Mouse (Mus musculus): Measurements from ENCODE around the gene Tanc2. TPM values are rescaled to one million over a fixed set of nuclear protein-coding genes. Genes with fewer than 3 reads are reported as not detected.
A peak's percentile ranks its signal among the peaks of the same experiment; 100 is the strongest.

Gene Tanc2
- polyA plus RNA-seq, 1 experiment from 2014 or later, result 10.3 TPM

DNA sequence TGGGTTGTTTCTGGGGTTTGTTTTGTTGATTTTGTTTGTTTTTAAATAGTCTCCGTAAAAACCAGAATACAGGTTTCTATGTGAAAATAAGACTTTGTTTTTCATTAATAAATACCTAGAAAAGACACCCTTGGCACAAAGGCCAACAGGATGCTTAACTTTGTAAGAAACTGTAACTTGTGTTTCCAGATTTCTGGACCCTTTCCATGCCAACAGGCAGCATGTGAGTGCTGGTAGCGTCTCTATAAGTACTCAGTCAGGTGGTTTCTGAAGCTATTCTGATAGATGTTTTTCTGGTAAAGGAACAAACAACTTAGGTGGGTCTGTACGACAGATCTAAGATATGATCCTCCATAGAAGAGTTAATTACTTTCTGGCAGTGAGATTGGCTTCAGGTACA lies 26.2 kb upstream of the Tanc2 start:
- Histone ChIP-seq H3K4me1 (no peaks in the 10 kb centered on the region), H3K9ac (no peak overlapping the region), H3K4me2 (replicated peaks) (no peak overlapping the region), H3K27me3 (no peaks in the 10 kb centered on the region), H3K4me3 (no peak overlapping the region), H3K9me3 (no peaks in the 10 kb centered on the region; the same call in 1 of the 2 replicates), H3K36me3 (no peaks in the 10 kb centered on the region), H3K27ac (no peak overlapping the region)
- 82% methylated on average over 3 of the region's 3 CpGs for WGBS
- no peak for ATAC-seq (ENCODE audit: low FRiP score, low read depth)

DNA sequence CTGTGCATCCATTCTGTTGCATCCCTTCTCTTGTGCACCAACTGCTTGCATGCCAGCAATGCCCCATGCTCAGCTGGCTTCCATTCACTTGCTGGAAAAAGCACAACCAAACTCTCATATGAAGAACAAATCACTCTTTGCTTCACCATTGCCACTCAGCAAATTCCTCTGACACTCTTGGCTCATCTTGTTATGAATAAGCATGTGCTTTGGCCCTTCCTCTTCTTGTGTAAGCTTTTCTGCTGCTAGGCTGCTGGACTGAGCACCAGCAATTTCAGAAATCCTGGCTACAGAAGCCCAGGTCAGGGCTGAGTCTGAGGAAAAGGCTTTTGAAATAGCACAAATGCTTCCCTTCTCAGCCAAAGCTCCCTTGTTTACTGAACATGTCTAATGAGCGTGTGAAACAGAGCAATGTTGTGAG lies 22.6 kb upstream of the Tanc2 start:
- Histone ChIP-seq H3K27me3 (no peaks in the 10 kb centered on the region), H3K9ac (no peak overlapping the region), H3K4me1 (no peaks in the 10 kb centered on the region), H3K36me3 (no peaks in the 10 kb centered on the region), H3K27ac (no peak overlapping the region), H3K4me3 (no peak overlapping the region), H3K9me3 (no peaks in the 10 kb centered on the region), H3K4me2 (replicated peaks) (no peak overlapping the region)
- no peak for ATAC-seq (ENCODE audit: low FRiP score, low read depth)
- WGBS, result 67% methylated on average over 1 of the region's 1 CpGs

GRCm38 (mm10) chr11:105571996-105572395 lies 17.8 kb upstream of the Tanc2 start:
- 60% methylated on average over 8 of the region's 8 CpGs for WGBS
- Histone ChIP-seq H3K4me3 (no peak overlapping the region), H3K9me3 (no peaks in the 10 kb centered on the region), H3K4me2 (replicated peaks) (no peak overlapping the region), H3K4me1 (peaks cover 6% of the 10 kb centered on the region), H3K27ac (no peak overlapping the region), H3K27me3 (no peaks in the 10 kb centered on the region), H3K9ac (no peak overlapping the region), H3K36me3 (no peaks in the 10 kb centered on the region)
- ATAC-seq (ENCODE audit: low FRiP score, low read depth), result no peak

DNA sequence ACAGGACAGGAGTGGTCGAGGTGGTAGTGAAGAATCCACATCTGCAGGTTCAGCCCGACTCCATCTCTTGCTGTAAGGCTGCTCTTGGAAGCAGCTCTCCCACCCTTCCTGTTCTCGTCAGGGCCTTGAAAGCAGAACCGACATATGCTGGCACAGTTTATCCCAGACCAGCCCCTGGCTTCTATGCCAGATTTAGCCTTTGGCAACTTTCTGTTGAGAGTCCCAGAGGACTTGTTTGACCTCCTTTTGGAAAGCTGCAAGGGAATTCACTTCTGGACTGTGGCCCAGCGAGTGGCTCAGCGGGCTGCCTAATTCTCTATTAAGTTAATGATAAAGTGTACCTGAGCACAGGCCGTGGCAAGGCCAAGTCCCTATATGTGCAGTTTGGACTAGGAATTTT lies 15.5 kb upstream of the Tanc2 start:
- Histone ChIP-seq H3K4me1 (peaks cover 6% of the 10 kb centered on the region), H3K9me3 (no peaks in the 10 kb centered on the region), H3K4me3 (no peak overlapping the region), H3K27me3 (no peaks in the 10 kb centered on the region), H3K36me3 (no peaks in the 10 kb centered on the region), H3K9ac (no peak overlapping the region), H3K4me2 (replicated peaks) (no peak overlapping the region), H3K27ac (no peak overlapping the region)
- no peak for ATAC-seq (ENCODE audit: low FRiP score, low read depth)
- WGBS, result 42% methylated on average over 7 of the region's 7 CpGs

DNA sequence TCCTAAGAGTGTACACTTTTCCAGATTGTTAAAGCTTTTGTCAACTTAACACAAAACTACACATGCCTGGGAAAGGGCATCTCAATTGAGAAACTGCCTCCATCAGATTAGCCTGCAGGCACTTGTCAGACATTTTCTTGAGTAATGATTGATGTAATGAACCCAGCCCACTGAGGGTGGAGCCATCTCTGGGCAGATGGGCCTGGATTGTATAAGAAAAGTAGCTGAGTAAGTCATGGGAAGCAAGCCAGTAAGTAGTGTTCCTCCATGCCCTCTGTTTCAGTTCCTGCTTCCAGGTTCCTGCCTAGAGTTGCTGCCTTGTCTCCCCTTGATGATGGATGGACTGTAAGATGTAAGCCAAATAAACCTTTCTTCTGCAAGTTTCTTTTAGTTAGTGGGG lies 12.6 kb upstream of the Tanc2 start:
- Histone ChIP-seq H3K9ac (no peak overlapping the region), H3K4me1 (peaks cover 6% of the 10 kb centered on the region), H3K4me2 (replicated peaks) (no peak overlapping the region), H3K4me3 (no peak overlapping the region), H3K9me3 (peaks cover 5% of the 10 kb centered on the region), H3K36me3 (no peaks in the 10 kb centered on the region), H3K27me3 (no peaks in the 10 kb centered on the region), H3K27ac (no peak overlapping the region)
- ATAC-seq (ENCODE audit: low FRiP score, low read depth), result no peak

DNA sequence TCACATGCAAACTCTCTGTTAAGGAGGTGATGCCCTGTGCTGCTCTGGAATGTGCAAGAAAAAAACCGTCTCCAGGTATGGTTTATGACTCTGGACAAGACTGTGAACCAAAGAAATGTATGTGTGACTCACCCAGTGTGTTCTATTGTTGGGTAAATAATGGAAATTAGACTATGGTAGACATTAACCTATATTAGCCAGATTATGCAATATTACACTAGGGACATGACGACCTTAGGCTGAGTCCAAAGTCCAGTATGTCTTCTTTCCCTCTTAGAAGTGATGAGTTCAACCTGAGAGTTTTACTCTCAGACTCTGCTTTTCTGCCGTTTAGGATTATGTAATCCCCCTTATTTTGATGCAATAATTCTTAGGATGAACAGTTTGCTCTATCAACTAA lies 7.8 kb upstream of the Tanc2 start:
- H3K27ac ChIP-seq, result no peak overlapping the region
- H3K9me3 ChIP-seq, result peaks cover 5% of the 10 kb centered on the region
- 81% methylated on average over 3 of the region's 3 CpGs for WGBS
- ATAC-seq (ENCODE audit: low FRiP score, low read depth), result no peak
- H3K4me2 ChIP-seq (replicated peaks), result no peak overlapping the region
- H3K4me3 ChIP-seq, result no peak overlapping the region
- H3K4me1 ChIP-seq, result no peaks in the 10 kb centered on the region
- H3K27me3 ChIP-seq, result no peaks in the 10 kb centered on the region
- H3K9ac ChIP-seq, result no peak overlapping the region
- H3K36me3 ChIP-seq, result no peaks in the 10 kb centered on the region

DNA sequence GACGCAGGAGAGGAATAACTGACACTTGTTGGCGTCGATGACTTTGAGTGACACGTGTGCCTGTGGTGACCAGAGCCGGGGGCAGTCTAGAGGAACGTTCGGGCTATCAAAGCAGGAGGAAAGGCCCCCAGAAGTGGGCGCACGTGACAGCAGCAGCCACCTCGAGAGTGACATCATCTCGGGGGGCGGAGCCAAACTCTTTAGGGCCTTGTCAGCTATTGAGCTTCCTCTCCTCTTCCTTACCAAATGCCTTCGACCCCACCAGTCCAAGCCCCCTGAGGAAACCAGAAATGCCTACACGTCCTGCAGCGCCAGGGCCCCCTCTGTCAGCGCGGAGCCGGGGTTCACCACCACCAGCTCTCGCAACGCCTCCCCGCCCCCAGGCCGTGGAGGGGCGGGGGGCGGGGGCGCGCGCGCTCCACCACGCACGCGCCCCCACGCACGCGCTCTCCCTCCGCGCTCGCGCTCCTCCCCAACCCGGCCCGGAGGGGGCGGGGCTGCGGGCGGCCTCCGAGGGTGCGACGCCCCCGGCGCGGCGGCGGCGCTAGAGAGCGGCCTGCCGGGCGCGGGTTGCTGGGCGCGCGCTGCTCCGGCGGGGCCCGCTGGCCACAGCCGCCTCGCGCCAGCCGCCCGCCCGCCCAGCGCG lies 432 bp upstream of the Tanc2 start:
- Histone ChIP-seq H3K4me3 (peak overlapping the region; percentile 94), H3K36me3 (no peaks in the 10 kb centered on the region), H3K9me3 (no peaks in the 10 kb centered on the region), H3K9ac (peak overlapping the region; percentile 90), H3K27ac (peak overlapping the region; percentile 79), H3K4me2 (replicated peaks) (peak overlapping the region; percentile 78), H3K4me1 (peaks cover 8% of the 10 kb centered on the region; the same call in 1 of the 2 replicates), H3K27me3 (no peaks in the 10 kb centered on the region)
- peak; percentile 90 for ATAC-seq (ENCODE audit: low FRiP score, low read depth)
- under 1% methylated on average over 37 of the region's 70 CpGs for WGBS

DNA sequence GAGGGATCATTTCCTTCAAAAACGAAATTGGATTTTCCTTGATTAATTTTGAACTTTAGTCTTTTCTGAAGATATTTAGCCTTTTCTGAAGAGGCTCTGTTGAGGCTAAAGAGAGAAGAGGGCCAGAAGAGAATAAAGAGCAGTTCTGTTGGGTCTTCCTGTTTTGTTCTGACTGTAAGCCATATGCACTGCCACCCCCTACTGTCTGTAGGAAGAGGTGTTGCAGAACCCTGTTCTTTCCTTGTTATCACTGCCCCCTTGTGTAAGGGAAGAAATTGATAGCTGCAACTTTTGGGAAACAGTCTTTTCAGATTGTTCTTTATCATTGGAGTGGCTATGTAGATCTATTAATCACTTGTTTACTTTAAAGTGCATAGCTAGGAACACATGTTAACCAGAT lies 2.1 kb downstream of the Tanc2 start:
- H3K4me2 ChIP-seq (replicated peaks), result no peak overlapping the region
- no peaks in the 10 kb centered on the region for H3K27me3 ChIP-seq
- no peak overlapping the region for H3K27ac ChIP-seq
- WGBS, result 29% methylated on average over 1 of the region's 1 CpGs
- H3K36me3 ChIP-seq, result no peaks in the 10 kb centered on the region
- H3K4me3 ChIP-seq, result no peak overlapping the region
- no peak for ATAC-seq (ENCODE audit: low FRiP score, low read depth)
- H3K4me1 ChIP-seq, result peaks cover 8% of the 10 kb centered on the region; the same call in 1 of the 2 replicates
- H3K9me3 ChIP-seq, result no peaks in the 10 kb centered on the region
- no peak overlapping the region for H3K9ac ChIP-seq

- no peaks in the 10 kb centered on the region for H3K4me1 ChIP-seq
- H3K36me3 ChIP-seq, result no peaks in the 10 kb centered on the region
- H3K9ac ChIP-seq, result no peak overlapping the region
- no peak overlapping the region for H3K4me3 ChIP-seq
- H3K27ac ChIP-seq, result no peak overlapping the region
- no peak overlapping the region for H3K4me2 ChIP-seq (replicated peaks)
- no peak for ATAC-seq (ENCODE audit: low FRiP score, low read depth)
- H3K9me3 ChIP-seq, result no peaks in the 10 kb centered on the region
- H3K27me3 ChIP-seq, result no peaks in the 10 kb centered on the region
Observed at GRCm38 (mm10) chr11:105602177-105602576, 12.4 kb downstream of the Tanc2 start.

GRCm38 (mm10) chr11:105626201-105626600 lies 36.4 kb downstream of the Tanc2 start:
- no peak for ATAC-seq (ENCODE audit: low FRiP score, low read depth)
- Histone ChIP-seq H3K4me3 (no peak overlapping the region), H3K4me2 (replicated peaks) (no peak overlapping the region), H3K36me3 (no peaks in the 10 kb centered on the region), H3K9me3 (no peaks in the 10 kb centered on the region), H3K4me1 (no peaks in the 10 kb centered on the region; the same call in 1 of the 2 replicates), H3K27me3 (no peaks in the 10 kb centered on the region), H3K27ac (no peak overlapping the region), H3K9ac (no peak overlapping the region)
- 96% methylated on average over 1 of the region's 1 CpGs for WGBS

DNA sequence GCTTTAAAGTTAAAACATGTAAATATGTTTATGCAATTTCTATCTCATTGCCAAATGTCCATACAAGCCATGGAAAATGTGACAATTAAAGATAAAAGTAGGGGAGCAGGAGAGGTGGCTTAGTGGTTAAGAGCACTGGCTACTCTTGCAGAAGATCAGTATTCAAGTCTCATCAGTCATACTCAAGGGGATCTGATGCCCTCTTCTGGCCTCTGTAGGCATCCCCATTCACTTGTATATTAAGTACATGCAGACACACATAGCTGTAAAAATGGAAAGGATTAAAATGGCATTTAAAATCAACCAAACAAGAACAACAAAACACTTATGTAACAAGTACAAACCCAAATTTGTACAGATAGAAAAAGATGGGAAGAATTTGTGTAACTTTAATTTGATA lies 54.2 kb downstream of the Tanc2 start:
- H3K9ac ChIP-seq, result no peak overlapping the region
- no peaks in the 10 kb centered on the region for H3K36me3 ChIP-seq
- no peak overlapping the region for H3K4me3 ChIP-seq
- ATAC-seq (ENCODE audit: low FRiP score, low read depth), result no peak
- H3K4me2 ChIP-seq (replicated peaks), result no peak overlapping the region
- no peak overlapping the region for H3K27ac ChIP-seq
- H3K27me3 ChIP-seq, result no peaks in the 10 kb centered on the region
- H3K9me3 ChIP-seq, result no peaks in the 10 kb centered on the region
- H3K4me1 ChIP-seq, result no peaks in the 10 kb centered on the region

- H3K27ac ChIP-seq, result no peak overlapping the region
- H3K27me3 ChIP-seq, result no peaks in the 10 kb centered on the region
- WGBS, result 87% methylated on average over 2 of the region's 2 CpGs
- H3K9ac ChIP-seq, result no peak overlapping the region
- no peaks in the 10 kb centered on the region for H3K9me3 ChIP-seq
- H3K4me2 ChIP-seq (replicated peaks), result no peak overlapping the region
- ATAC-seq (ENCODE audit: low FRiP score, low read depth), result no peak
- no peaks in the 10 kb centered on the region for H3K4me1 ChIP-seq
- H3K36me3 ChIP-seq, result no peaks in the 10 kb centered on the region
- no peak overlapping the region for H3K4me3 ChIP-seq
Observed at GRCm38 (mm10) chr11:105648026-105648425, 58.2 kb downstream of the Tanc2 start.

DNA sequence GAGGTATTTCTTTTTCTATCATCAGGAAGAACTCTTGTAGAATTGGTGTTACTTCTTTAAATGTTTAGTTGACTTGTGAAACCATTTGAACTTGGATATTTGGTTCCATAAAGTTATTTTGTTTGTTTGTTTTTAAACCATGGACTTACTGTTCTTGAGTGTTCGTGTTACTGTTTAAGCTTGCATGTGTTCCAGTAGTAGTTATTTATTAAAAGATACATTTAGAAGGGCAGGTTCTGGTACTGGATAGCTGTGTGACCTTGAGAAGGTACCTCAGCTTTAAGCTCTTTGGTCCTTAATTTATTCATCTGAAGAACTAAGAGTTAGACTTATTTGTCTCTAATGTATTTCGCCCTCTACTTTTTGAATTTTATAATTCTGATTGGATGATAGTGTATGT lies 64.8 kb downstream of the Tanc2 start:
- Histone ChIP-seq H3K4me2 (replicated peaks) (no peak overlapping the region), H3K27ac (no peak overlapping the region), H3K9ac (no peak overlapping the region), H3K9me3 (no peaks in the 10 kb centered on the region), H3K36me3 (no peaks in the 10 kb centered on the region), H3K4me3 (no peak overlapping the region), H3K27me3 (no peaks in the 10 kb centered on the region), H3K4me1 (no peaks in the 10 kb centered on the region)
- 90% methylated on average over 2 of the region's 2 CpGs for WGBS
- no peak for ATAC-seq (ENCODE audit: low FRiP score, low read depth)
